Mouse (Mus musculus): ENCODE measurements around the gene Fhod1.
A peak's percentile ranks its signal among the peaks of the same experiment; 100 is the strongest.

The Fhod1 gene

GRCm38 (mm10) chr8:105315073-105315769, 32.5 kb downstream of the Fhod1 start:
- DNase-seq = peak; percentile 78

- no peak for DNase-seq
Measured at GRCm38 (mm10) chr8:105313622-105314402, 33.9 kb downstream of the Fhod1 start.

- peak; percentile 70 for DNase-seq
Measured at GRCm38 (mm10) chr8:105312891-105313481, 34.8 kb downstream of the Fhod1 start.

GRCm38 (mm10) chr8:105311718-105312117, 36.0 kb downstream of the Fhod1 start:
- DNase-seq = no peak

GRCm38 (mm10) chr8:105310118-105310517, 37.6 kb downstream of the Fhod1 start:
- DNase-seq = peak; percentile 69

GRCm38 (mm10) chr8:105309142-105309847, 38.5 kb downstream of the Fhod1 start:
- DNase-seq = peak; percentile 98

GRCm38 (mm10) chr8:105308428-105308827, 39.3 kb downstream of the Fhod1 start:
- peak; percentile 69 for DNase-seq

- DNase-seq = peak; percentile 60
Measured at GRCm38 (mm10) chr8:105307670-105308069, 40.1 kb downstream of the Fhod1 start.

- DNase-seq = peak; percentile 56
Measured at GRCm38 (mm10) chr8:105306146-105306691, 41.5 kb downstream of the Fhod1 start.

GRCm38 (mm10) chr8:105305211-105306145, 42.3 kb downstream of the Fhod1 start, which contains the start of gene Elmo3:
Gene Elmo3 (plus strand): TSS chr8:105305601.
- DNase-seq = peak; percentile 85

- DNase-seq = no peak
Measured at GRCm38 (mm10) chr8:105304325-105305210, 43.2 kb downstream of the Fhod1 start.

GRCm38 (mm10) chr8:105303874-105304273, 43.9 kb downstream of the Fhod1 start:
- DNase-seq = no peak

GRCm38 (mm10) chr8:105303396-105303795, 44.4 kb downstream of the Fhod1 start:
- no peak for DNase-seq

- no peak for DNase-seq
Measured at GRCm38 (mm10) chr8:105299962-105300361, 47.8 kb downstream of the Fhod1 start.

GRCm38 (mm10) chr8:105298351-105299252, 49.2 kb downstream of the Fhod1 start:
- peak; percentile 54 for DNase-seq

GRCm38 (mm10) chr8:105297511-105298192, 50.1 kb downstream of the Fhod1 start, which contains the start of gene E2f4:
Gene E2f4 (plus strand): TSS chr8:105297663.
- peak; percentile 90 for DNase-seq

GRCm38 (mm10) chr8:105295895-105296573, 51.7 kb downstream of the Fhod1 start, which contains the start of gene Exoc3l:
Gene Exoc3l (minus strand): TSS chr8:105296101.
- DNase-seq = peak; percentile 40

- DNase-seq = no peak
Measured at GRCm38 (mm10) chr8:105295256-105295655, 52.5 kb downstream of the Fhod1 start.

All from cerebellum, adult 11-12 months (tissue).